Mouse (Mus musculus) C2C12 (cell line): Measurements from ENCODE around the gene Lrch1.

Experiments
- CEBPB ChIP-seq: IDR thresholded peaks from one replicate; pipeline ENCODE4 v1.6.1; 2011; ENCODE audit warnings: low read depth, mild to moderate bottlenecking, control low read depth, moderate library complexity
- CTCF ChIP-seq: IDR thresholded peaks from one replicate; pipeline ENCODE4 v1.5.1; 2011; ENCODE audit not compliant: control insufficient read depth, insufficient read depth, insufficient read length
- FOSL1 ChIP-seq: IDR thresholded peaks from one replicate; pipeline ENCODE4 v1.8.0; 2011; ENCODE audit warnings: mild to moderate bottlenecking, low read length; ENCODE audit not compliant: poor library complexity, insufficient read depth, severe bottlenecking
- MAX ChIP-seq: IDR thresholded peaks from one replicate; pipeline ENCODE4 v1.6.1; 2011; ENCODE audit warnings: mild to moderate bottlenecking, control low read depth
- MYOD1 ChIP-seq: IDR thresholded peaks from one replicate; pipeline ENCODE4 v1.6.1; 2011; ENCODE audit warnings: low read depth; ENCODE audit not compliant: control insufficient read depth, insufficient read length
- USF1 ChIP-seq: IDR thresholded peaks from one replicate; pipeline ENCODE4 v1.6.1; 2011; ENCODE audit warnings: low read depth, mild to moderate bottlenecking, control low read depth, moderate library complexity

GRCm38 (mm10) chr14:74928809-74929432, 18.8 kb downstream of the Lrch1 start:
- TF ChIP-seq CTCF (no peak), MAX (no peak), USF1 (no peak), MYOD1 (no peak), FOSL1 (no peak), CEBPB (no peak)
